Mouse (Mus musculus) spleen, postnatal 4 days (tissue): ENCODE measurements around the gene Rpl37.
A peak's percentile ranks its signal among the peaks of the same experiment; 100 is the strongest.

Source experiments
- DNase-seq, 2 experiments: peaks; one replicate each; pipeline ENCODE4 v3.0.0; 2022; ENCODE audit warnings: low spot score in 2 of 2

Gene Rpl37

DNA sequence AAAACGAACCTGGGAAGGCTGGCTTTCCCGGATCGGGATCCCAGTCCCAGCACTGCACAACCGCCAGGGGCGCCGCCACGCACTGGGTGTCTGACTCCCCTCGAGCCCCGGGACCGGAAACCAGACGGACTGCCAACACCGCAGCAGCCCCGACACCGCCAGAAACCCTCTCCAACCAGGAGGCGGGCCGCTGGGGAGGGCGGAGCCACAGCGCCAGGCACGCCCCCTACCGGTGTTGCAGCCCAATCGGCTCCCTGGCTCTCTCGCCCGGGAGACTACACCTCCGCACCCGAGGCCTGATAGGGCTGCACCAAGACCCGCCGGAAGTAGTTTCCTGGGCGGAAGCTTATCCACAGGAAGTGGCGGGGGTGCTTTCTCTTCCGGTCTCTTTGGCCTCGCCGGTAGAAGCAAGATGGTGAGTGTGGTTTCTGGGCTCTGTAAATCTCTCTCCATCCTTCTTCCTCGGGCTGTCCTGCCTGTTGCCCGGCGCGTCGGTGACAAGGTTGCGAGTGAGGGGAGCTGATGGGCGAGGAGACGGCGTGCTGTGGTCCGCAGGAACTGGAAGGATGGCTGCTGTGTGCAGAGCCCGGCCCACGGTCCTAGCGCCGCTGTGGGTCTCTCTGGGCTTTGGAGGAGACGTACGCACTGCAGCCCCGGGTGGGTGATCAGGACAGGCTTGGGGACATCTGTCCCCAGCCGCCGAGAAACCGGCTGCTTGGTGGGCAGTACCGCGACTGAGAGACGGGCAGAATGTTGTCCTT lies at the start of gene Rpl37:
Gene Rpl37, plus strand, starts transcription at position 376 of the 761 bp plus-strand sequence.
- peak; percentile 99 for DNase-seq

DNA sequence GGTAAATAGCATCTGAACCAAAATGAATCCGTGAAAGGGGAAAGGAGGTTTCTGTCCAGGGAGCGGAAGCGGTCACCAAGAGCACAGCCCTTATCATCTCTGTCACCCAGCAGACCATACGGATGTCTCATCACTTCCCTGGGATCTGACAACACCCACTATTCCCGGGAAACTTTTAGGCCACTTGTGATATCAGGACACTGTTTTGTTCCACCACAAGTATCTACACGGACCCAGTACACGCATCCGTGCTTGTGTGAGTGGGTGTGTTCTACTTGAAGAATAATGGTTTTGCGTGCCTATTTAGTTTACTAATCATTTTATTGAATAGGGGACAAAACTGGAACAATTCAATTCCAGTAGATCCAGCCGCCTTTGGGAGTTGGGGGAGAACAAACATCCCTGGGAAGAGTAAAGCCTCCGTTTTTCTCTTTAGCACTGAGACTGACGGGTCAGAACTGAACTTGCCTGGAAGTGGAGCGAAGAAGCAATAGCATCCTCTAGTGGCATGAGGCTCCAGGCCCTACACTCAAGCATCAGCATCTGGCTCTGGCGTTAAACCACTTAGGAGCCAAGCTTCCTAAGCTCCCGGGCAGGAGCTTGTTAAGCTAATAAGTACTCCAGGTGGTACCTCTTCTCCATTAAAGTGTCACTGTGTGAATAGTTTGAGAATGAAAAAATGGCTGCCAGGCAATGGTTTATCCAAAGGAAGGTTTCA lies 47.5 kb upstream of the Rpl37 start:
- DNase-seq = no peak

DNA sequence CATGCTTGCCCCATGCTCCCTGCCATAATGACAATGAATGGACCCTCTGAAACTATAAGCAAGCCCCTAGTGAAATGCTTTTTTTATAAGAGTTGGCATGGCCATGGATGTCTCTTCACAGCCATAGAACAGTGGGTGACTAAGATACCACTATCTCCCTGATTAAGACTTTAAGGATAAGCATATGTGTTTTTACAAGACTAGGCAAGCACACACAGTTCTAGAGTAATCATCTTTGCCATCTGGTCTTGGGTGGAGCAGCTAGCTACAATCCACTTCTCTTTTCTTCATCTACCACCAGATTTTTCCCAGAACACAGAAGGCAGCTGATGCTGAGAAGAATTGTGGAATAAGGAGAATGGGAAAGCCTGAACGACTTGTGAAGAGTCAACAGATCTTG lies 35.2 kb upstream of the Rpl37 start:
- peak in 1 of 2 experiments; percentile 18 for DNase-seq

DNA sequence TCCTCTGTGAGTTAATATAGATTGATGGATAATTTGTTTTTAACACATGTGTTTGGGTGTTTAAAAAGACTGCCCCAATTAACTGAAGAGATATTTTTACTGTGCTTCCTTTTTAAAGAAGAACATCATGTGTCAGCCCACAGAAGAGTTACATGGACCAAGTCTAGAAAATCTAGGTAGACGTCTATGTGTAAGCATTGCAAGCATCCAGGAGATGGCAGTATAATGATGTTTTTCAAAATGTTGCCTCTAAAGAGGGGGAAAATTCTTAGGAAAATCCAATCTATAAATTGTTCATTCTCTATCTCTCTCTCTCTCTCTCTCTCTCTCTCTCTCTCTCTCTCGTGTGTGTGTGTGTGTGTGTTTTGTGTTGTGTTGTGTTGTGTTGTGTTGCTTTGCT lies 30.3 kb upstream of the Rpl37 start:
- DNase-seq = no peak

DNA sequence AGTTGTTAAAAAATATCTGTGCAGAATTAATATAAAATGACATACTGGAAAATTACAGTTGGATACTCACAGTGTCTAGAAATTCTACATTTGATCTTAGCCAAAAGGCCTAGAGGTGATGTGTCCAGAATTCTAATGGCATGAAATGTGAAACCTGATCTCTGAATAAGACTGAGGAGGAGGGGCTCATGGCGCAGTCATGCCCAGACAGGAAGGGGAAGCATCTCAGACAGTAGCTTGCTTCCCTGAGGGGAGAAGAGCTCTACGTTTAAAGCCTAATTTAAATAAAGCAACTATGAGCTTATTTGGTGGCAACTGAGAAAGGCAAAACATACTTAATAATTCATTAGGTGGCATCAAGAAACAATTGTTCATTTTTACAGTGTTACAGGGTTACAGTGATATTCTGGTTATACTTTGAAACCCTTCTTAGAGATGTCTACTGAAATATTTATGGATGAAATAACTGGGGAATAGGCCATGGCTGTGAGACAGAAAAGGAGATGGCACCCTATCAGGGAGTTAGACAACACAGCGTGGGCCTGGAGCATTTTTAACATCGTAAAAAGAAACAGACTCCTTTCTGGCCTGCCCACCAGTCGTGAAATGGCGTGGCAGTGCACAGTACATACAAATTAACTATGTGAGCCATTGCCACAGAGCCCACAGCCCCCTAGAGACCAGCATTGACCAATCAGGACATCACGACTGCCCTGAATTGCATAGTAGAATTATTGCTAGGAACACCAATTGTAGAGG lies 27.4 kb upstream of the Rpl37 start:
- DNase-seq = peak in 1 of 2 experiments; percentile 15

DNA sequence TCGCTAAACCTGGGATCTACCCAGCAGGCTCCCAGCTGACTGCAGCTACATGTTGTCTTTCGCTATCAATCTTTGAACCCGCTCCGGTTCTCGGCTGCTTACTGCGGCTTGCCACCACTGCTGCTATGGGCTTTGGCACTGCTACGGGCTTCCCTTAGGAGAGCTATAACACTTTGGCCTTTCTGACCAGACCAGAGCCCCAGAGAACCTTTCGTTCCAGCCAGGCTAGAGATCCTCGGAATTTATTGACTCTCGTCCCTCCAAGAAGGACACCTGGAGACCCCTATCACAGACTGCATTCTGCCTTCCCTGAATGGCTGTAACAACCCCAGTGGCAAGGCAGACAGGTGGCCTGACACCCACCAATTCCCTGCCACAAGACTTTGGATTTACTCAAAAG lies 26.3 kb upstream of the Rpl37 start:
- DNase-seq = peak in 1 of 2 experiments; percentile 53

DNA sequence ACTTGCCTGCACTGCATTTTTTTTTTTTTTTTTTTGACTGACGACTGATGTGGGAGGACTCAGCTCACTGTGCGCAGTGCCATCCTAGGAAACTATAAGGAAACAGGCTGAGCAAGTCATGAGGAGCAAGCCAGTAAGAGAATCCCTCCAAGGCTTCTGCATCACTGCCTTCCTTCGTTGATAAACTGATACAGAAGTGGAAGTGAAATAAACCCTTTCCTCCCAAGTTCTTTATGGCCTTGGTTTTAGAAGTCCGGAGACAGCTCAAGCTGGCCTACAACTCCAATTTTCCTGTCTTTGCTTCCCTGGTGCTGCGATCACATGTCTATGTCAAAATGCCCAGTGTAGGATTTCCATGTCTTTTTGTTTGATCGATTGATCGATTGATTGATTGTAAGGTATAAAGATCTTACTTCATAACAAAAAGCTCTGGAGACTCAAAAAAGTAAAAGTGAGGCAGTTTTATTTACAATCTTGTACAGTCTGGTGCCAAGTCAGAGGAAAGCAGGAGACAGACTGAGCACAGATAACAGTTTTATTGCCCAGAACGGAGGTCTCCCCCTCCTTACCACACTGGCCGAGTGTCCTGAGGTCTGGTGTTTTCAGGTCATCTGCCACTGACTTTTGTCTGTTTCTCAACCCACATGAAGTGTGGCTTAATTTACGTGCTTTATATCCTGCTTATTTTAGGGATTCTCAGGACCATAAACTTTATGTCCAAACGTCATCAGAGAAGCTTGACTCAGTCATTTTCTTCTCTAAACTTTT lies 20.7 kb upstream of the Rpl37 start:
- no peak for DNase-seq

DNA sequence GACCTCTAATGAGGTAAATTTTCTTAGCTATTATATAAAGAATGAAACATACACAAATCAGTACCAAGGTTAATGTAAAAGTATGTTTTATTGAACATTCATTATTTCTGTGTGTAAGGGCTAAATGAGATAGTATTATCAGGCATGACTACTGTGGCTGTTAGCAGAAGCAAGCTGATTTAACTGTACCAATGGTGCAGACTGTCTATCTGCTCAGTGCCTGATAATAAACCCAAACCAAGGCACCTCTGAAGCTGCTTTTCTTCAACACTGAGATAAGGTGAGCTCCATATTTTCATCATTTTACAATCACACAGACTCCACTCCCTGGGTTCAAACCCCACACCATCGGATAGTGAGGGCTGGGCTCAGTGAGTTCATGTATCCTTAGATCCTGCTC lies 19.1 kb upstream of the Rpl37 start:
- DNase-seq = no peak

DNA sequence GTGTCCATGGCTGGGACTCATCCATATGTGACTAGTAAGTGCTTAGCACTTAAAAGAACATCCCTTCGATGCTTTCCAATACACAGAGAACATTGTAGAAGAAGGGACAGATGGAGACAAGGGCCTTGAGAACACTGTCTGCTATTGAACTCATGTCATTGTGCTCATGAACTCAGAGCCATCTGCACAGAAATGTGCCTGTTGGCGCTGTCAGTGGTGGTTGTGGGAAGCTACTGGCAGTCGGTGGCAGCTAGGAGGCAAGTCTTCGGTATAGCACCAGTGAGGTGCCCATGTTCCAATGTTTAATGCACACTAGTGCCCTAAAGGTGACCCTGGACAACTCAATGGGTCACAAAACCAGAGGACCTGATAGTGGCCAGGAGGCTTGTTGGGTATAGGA lies 14.1 kb upstream of the Rpl37 start:
- no peak for DNase-seq

DNA sequence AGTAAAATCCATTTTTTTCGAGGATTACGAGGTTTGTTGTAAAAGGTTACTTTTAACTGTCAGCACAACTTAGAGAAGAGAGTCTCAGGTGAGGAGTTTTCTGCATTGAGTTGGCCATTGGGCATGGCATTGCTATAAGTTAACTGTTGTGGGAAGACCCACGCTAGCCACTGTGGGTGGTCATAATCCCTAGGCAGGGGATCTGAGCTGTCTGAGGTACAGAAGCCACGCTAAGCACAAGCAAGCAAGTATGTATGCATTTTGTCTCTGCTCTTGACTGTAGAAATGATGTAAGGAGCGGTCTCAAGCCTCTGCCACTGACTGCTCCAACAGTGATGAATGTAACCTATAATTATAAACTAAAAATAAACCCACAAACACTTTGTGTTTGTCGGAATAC lies 10.6 kb upstream of the Rpl37 start:
- no peak for DNase-seq

DNA sequence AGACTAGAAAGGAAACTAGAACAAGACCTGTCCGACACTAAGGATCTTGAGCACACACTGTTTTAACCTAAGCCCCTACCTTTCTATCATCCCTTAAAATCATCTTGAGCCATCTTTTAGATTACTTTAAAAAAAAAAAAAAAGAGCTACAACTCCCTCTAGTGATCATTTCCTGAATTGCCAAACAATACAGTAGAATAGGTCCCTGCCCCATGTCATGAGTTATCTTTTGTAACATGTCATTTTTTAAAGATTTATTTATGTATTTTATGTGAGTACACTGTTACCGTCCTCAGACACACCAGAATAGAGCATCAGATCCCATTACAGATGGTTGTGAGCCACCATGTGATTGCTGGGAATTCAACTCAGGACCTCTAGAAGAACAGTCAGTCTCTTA lies 10.2 kb upstream of the Rpl37 start:
- DNase-seq = no peak

DNA sequence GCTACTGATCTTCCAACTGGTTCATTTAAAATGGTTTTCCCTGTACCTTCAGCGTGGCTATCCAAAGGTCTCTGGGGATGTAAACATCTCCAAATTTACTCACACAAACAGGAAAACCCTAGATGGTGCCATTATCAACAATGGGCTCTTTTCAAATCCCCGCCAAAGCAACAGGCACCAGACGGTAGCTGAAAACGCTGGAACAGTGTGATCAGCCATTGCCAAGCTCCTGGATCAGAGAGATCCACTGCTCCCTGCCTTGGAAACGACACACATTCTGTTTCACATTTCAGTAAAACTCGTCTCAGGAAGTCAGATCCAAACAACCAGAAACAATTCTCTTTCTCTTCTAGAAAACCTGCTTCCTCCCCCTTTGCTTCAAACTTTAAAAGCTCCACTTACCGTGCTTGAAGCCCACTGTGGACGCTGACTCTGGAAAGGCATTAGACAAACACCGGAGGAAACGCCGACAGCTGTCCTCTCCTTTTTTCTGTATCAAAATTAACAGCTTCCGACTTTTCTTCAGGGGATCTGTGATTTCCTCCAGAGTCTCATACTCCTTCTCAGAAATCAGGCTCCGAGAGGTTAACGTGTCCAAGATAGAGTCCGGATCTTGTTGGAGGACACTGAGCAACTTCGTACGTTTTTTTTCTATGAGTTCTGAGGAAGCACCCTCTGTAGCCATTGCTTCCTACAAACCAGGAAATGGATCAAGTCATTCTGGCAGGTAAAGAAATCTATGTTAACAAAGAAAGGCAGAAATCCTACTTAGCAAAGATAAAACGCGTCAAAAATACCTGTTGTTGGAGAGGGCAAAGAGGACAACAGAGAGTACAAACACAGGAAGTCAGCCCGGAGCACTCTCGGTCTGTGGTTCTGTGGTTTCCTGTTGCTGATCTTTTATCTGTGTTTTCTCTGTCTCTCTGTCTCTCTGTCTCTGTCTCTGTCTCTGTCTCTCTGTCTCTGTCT lies 8.5 kb upstream of the Rpl37 start, which contains the start of gene Card6:
Gene Card6, minus strand, starts transcription at position 854 of the 969 bp plus-strand sequence.
- DNase-seq = no peak

DNA sequence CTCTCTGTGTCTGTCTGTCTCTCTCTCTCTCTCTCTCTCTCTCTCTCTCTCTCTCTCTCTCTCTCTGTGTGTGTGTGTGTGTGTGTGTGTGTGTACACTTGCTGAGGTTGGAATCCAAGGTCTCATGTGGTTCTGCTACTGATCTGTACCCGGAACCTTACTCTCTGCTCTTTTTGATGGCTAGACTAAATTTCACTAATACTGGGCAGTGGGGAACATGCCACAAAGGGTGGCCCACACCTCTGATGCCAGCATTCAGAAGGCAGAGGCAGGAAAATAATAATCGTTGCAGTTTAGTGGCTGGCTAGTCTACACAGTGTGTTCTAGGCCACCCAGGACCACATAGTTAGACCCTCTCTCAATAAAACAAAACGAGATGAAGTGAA lies 7.8 kb upstream of the Rpl37 start:
- DNase-seq = no peak

DNA sequence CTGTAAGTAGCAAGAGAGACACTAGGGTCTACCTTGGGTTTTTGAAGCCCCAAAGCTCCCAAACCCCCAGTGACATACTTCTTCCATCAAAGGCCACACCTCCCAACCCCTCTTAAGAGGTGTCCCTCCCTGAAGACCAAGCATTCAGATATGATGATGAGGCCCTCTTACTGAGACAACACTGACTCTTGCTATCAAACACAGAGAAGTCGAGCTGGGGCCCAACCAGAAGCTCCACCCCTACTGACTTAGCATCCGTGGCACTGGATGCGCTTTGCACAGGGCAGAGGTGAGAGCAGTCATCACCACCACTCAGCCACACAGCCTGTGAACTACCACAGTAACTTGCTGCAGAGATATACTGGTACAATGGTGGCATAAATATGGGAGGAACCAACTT lies 3.8 kb upstream of the Rpl37 start:
- no peak for DNase-seq

DNA sequence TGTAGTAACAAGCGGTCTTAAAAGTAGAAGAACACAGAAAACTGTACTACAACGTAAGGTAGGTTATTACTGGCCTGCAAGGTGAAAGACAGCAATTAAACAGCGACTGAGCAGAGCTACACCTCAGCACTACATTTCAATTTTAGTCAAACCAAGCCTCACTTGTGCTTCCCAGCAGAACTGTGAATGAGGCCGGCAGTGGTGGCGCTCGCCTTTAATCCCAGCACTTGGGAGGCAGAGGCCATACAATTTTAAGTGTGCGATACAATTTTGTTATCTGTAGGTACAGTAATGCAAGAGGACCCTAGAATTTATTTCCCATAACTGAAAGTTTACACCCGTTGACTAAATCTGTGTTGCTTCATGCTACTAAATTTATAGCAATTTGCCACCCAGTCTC lies 1.3 kb upstream of the Rpl37 start:
- DNase-seq = no peak

DNA sequence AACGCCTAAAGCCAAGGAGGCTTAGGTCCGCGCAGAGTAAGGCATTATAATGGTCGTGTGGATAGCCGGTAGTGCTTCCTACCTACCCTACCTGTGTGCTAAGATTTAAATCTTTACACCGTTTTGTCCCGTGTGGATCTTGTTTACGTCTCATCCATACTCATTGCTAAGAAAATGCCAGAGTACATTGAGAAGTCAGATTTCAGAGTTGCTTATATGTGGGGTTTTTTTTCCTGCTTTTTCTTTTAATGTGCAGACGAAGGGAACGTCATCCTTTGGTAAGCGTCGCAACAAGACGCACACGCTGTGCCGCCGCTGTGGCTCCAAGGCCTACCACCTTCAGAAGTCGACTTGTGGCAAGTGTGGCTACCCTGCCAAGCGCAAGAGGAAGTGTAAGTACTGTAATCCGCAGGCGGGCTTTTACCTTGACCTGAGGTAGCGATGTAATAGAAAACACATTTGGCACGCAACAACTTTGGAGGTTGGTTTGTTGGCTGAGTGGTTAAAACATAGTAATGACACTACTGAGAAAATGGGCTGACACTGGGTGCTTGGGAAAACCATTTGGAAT lies 671 bp downstream of the Rpl37 start:
- no peak for DNase-seq

DNA sequence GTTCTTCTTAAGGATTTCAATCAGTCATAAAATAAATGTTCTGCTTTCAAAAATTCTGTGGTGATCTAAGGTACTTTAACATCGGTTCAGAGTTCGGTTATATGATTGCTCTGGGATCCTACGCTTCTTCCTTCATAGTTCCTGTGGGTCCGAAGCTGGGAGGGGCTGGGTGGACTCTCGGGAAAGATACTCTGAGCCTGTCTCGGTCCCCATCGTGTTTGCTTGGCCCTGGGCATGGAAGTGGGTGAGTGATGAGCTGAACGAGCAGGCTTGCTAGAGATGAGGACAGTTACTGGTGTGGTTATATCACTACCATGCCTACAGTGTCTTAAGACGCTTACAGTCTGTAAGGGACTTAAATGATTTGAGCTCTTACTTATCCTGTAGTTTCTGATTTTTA lies 2.2 kb downstream of the Rpl37 start:
- DNase-seq = no peak

DNA sequence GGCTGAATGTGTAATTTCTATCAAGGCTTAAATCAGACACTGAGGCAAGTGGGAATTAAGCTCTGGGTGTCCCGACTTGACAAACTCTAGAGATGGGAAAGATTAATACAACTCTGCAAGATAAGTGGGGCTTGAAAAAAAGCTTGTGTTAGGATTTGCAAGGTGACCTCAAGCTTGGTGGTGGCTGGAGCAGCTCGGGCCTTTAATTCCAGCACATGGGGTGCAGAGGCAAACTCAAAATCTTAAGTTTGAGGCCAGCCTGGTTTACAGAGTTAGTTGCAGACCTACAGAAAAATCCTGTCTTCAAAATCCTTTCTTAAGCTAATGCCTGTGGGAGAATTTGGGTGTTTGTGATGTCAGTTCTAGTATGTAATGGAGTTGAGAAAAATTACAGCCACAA lies 2.7 kb downstream of the Rpl37 start:
- DNase-seq = no peak

DNA sequence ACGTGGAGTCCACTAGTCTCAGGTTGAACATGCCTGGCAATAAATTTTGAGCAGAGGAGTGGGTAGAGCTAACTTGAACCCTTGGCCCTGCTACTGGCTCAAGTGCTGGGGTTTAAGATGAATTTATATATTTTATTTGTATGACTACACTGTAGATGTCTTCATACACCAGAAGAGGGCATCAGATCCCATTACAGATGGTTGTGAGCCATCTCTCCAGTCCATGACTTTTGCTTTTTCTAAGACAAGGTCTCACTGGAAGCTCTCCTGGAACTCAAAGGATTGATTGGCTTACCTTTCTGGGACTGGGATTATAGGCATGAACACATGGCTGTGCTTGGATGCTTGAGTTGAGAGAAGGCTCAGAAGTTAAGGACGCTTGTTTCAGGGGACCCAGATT lies 3.3 kb downstream of the Rpl37 start:
- no peak for DNase-seq
